Mouse (Mus musculus) G1E (cell line): ENCODE data around the gene Crb2.

Experiments used
- CTCF ChIP-seq: IDR thresholded peaks from 2 replicates; pipeline ENCODE4 v1.5.1; 2012; ENCODE audit warnings: low read depth, low read length, inconsistent platforms, mixed read lengths
- GATA1 ChIP-seq: IDR thresholded peaks from 2 replicates; pipeline ENCODE4 v1.6.1; 2012; ENCODE audit warnings: borderline replicate concordance, low read length, inconsistent platforms, mixed read lengths
- GATA2 ChIP-seq: IDR thresholded peaks from 2 replicates; pipeline ENCODE4 v1.6.1; 2012; ENCODE audit warnings: low read depth, low read length, inconsistent platforms, borderline replicate concordance
- POLR2AphosphoS5 ChIP-seq: IDR thresholded peaks from 2 replicates; pipeline ENCODE4 v1.6.1; 2012; ENCODE audit warnings: low read depth, low read length, inconsistent platforms; ENCODE audit not compliant: insufficient replicate concordance
- TAL1 ChIP-seq: conservative IDR thresholded peaks from 2 replicates; pipeline ENCODE4 v1.6.1; 2012; ENCODE audit warnings: low read depth, low read length, inconsistent platforms, mixed read lengths

- TF ChIP-seq CTCF: no peak
- no peak for TF ChIP-seq GATA1
- no peak for TF ChIP-seq POLR2AphosphoS5
- TF ChIP-seq TAL1: no peak
- TF ChIP-seq GATA2: no peak
Observed at GRCm38 (mm10) chr2:37769793-37770192, 6.3 kb upstream of the Crb2 start.
